Mouse (Mus musculus): ENCODE results near the gene Ccl17.

Ccl17 gene

GRCm38 (mm10) chr8:94794368-94794767 is 15.9 kb upstream of the Ccl17 start:
- DNase-seq = no peak

GRCm38 (mm10) chr8:94794782-94795181 is 15.5 kb upstream of the Ccl17 start:
- DNase-seq = no peak

- DNase-seq = no peak
Observed at GRCm38 (mm10) chr8:94800278-94800968, 9.8 kb upstream of the Ccl17 start.

- peak; percentile 37 for DNase-seq
Observed at GRCm38 (mm10) chr8:94801293-94802095, 8.8 kb upstream of the Ccl17 start.

GRCm38 (mm10) chr8:94802375-94802774 is 7.9 kb upstream of the Ccl17 start:
- DNase-seq = no peak

- no peak for DNase-seq
Observed at GRCm38 (mm10) chr8:94803551-94803950, 6.7 kb upstream of the Ccl17 start.

GRCm38 (mm10) chr8:94804546-94805340 is 5.5 kb upstream of the Ccl17 start:
- no peak for DNase-seq

GRCm38 (mm10) chr8:94805811-94806210 is 4.4 kb upstream of the Ccl17 start:
- DNase-seq = no peak

GRCm38 (mm10) chr8:94807506-94807905 is 2.7 kb upstream of the Ccl17 start:
- DNase-seq = no peak

GRCm38 (mm10) chr8:94808372-94808771 is 1.9 kb upstream of the Ccl17 start:
- no peak for DNase-seq

GRCm38 (mm10) chr8:94810855-94811254 is 602 bp downstream of the Ccl17 start:
- no peak for DNase-seq

- DNase-seq = no peak
Observed at GRCm38 (mm10) chr8:94811654-94812053, 1.4 kb downstream of the Ccl17 start.

GRCm38 (mm10) chr8:94812645-94813098 is 2.4 kb downstream of the Ccl17 start:
- DNase-seq = peak; percentile 85

- no peak for DNase-seq
Observed at GRCm38 (mm10) chr8:94814556-94814955, 4.3 kb downstream of the Ccl17 start.

GRCm38 (mm10) chr8:94817933-94818332 is 7.7 kb downstream of the Ccl17 start:
- DNase-seq = no peak

- no peak for DNase-seq
Observed at GRCm38 (mm10) chr8:94819671-94820179, 9.5 kb downstream of the Ccl17 start.

- no peak for DNase-seq
Observed at GRCm38 (mm10) chr8:94820553-94820952, 10.3 kb downstream of the Ccl17 start.

GRCm38 (mm10) chr8:94821381-94821780 is 11.1 kb downstream of the Ccl17 start:
- DNase-seq = no peak

- no peak for DNase-seq
Observed at GRCm38 (mm10) chr8:94822637-94823560, 12.6 kb downstream of the Ccl17 start.

GRCm38 (mm10) chr8:94825170-94825569 is 14.9 kb downstream of the Ccl17 start:
- no peak for DNase-seq

- no peak for DNase-seq
Observed at GRCm38 (mm10) chr8:94826210-94826609, 16.0 kb downstream of the Ccl17 start.

- no peak for DNase-seq
Observed at GRCm38 (mm10) chr8:94828284-94828683, 18.0 kb downstream of the Ccl17 start.
